Mouse (Mus musculus): ENCODE measurements around the gene Cpxm1.

The Cpxm1 gene

DNA sequence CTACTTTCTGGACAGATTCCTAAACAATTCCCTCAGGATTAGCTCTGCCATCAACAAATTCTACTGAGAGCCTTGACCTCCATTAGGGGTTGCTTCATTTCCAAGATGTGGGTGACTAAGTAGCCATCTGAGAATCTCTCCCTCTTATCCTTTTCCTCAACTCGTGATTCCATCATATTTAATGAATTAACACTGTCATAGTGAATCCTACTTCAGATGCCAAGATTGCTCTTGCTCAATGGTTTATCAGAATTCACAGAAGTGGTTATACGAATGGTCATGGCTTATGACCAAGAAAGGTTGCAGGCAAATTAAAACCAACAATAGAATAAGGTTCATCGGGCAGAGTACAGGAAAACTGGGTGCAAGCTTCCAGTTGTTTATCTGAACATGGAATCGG, 4.5 kb upstream of the Cpxm1 start:
- 82% methylated on average over 4 of the region's 4 CpGs for WGBS

DNA sequence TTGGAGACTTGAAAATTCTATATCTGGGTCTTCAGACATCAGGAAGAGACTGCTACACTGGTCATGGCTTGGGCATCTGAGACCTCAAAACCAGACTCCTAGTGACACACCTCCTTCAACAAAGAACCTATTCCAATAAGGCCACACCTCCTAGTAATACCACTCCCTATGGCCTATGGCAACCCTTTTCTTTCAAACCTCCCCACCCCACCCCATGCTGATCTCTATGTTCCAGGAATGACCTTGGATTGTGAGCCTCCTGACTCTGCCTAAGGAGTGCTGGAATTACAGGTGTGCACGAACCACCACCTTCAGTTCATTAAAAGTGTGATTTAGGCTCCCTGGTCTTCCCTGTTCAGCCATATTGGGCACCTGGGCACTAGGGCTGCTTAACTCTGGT, 2.7 kb upstream of the Cpxm1 start:
- 89% methylated on average over 1 of the region's 1 CpGs for WGBS

- WGBS = 29% methylated on average over 14 of the region's 14 CpGs
Measured at GRCm38 (mm10) chr2:130398091-130398490, 717 bp upstream of the Cpxm1 start.

- WGBS = 96% methylated on average over 11 of the region's 11 CpGs
Measured at GRCm38 (mm10) chr2:130395696-130396095, 1.7 kb downstream of the Cpxm1 start.

DNA sequence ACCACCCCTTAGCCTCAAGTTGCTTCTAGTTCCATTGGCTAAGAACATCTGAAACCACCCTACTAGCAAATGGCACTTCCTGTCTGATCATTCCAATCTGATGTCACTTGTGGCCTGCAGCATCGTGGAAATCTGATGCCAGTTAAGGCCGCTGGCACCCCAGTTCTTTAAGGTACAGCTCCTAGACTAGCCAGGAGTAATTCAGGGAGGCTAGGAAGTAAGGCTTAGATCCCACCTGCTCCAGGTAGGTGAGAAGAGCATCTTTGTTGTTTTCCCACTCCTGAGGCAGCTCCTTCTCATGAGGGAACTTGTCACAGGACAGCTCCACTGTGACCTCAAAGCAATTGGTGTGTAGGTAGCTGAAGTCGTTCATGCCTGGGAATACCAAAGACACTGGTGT, 4.5 kb downstream of the Cpxm1 start:
- WGBS = 88% methylated on average over 3 of the region's 3 CpGs

GRCm38 (mm10) chr2:130390993-130391625, 6.3 kb downstream of the Cpxm1 start:
- 91% methylated on average over 11 of the region's 11 CpGs for WGBS

- 90% methylated on average over 2 of the region's 2 CpGs for WGBS
Measured at GRCm38 (mm10) chr2:130388796-130389195, 8.6 kb downstream of the Cpxm1 start.

DNA sequence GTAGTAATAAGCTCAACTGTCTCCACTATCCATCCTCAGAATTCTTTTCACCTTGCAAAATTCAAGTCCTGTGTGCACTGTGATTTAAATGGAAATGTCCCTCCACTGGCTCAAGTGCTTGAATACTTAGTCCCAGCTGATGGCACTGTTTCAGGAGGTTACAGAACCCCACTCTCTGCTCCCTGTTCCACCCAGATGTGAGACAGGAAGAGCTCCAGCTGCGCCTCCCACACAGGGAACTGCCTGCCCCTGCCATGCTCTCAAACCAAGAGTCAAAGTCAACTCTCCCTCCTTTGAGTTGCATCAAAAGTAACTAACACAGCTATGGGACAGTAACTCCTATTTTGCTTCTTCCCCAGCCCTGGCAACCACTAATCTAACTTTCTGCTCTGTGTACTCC, 11.2 kb downstream of the Cpxm1 start:
- 64% methylated on average over 1 of the region's 1 CpGs for WGBS

DNA sequence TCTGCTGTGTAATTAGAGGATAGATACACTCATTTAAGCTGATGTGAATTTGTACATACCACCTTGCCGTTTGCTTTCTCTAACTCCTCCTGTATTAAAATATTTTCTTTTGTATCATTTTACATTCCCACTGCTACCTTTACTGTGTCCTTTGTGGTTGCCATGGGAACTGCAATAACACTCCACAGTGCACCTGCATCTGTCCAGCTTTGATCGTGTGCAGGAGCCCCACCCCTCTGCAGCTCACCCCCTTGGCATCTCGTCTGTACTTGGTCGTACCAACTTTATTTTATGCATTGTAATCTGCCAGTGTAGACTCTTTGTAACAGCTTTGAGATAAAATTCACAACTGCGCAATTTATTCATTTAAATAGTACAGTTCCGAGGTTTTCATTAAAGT, 13.5 kb downstream of the Cpxm1 start:
- 48% methylated on average over 6 of the region's 6 CpGs for WGBS

- WGBS = 53% methylated on average over 3 of the region's 3 CpGs
Measured at GRCm38 (mm10) chr2:130383205-130383604, 14.2 kb downstream of the Cpxm1 start.

DNA sequence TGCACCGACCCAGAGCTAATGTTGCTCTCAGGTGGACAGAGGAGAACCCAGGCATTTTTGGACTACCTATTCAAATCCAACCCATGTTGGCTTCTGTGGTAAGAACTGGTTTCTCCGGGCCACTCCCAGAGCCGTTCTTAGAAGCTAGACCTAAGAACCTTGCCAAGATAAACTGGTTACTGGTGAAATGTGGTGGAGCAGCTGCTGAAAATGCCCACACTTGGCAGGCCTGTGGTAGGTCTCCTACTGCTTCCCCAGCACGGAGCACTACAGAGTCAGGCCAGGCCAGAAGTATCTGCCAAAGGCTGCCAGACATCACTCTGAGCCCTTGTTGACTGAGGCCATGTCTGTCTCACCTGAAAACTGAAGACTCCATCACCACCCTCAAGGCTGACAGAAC, 22.4 kb downstream of the Cpxm1 start:
- 62% methylated on average over 4 of the region's 4 CpGs for WGBS

- WGBS = 56% methylated on average over 1 of the region's 1 CpGs
Measured at GRCm38 (mm10) chr2:130373026-130373425, 24.3 kb downstream of the Cpxm1 start.

- whole genome bisulfite sequencing = 78% methylated on average over 4 of the region's 4 CpGs
Measured at GRCm38 (mm10) chr2:130367386-130367785, 30.0 kb downstream of the Cpxm1 start.

DNA sequence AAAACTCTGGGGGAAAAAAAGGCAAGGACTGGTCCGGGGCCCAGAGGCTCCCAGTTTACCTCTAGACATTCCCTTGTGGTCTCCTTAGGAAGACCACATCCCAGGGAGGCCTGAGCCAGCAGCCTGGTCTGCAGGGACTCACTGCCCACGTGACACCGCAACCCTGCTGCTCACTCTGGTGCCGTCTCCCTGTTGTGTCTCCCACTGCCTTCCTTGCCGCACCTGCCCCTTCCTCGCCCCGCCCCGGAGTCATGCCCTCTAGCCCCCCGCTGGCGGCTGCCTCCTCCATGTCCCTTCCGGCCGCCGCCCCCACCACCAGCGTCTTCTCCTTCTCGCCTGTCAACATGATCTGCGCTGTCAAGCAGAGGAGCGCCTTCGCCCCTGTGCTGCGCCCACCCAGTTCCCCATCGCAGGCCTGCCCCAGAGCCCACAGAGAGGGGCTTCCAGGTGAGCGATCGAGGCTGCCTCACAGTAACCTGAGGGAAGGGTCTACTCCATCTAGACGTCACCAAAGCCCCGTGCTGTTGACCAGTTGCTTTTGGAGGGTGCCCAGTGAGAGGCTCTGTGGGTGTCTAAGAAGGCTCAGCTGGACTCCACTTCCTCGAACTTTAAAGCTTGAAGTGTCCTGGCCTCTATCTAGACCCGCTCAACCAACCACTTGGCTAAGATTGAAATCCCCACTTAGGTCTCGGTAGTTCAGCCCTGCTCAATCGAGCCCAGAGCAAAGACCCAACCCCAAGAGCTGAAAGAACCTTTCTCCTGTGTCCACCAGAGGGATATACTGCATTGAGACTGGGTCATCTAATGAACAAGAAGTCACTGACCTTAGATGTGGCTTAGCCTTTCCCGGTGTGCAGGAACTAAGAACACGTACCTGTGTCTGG, 31.9 kb downstream of the Cpxm1 start:
- 35% methylated on average over 30 of the region's 30 CpGs for WGBS

DNA sequence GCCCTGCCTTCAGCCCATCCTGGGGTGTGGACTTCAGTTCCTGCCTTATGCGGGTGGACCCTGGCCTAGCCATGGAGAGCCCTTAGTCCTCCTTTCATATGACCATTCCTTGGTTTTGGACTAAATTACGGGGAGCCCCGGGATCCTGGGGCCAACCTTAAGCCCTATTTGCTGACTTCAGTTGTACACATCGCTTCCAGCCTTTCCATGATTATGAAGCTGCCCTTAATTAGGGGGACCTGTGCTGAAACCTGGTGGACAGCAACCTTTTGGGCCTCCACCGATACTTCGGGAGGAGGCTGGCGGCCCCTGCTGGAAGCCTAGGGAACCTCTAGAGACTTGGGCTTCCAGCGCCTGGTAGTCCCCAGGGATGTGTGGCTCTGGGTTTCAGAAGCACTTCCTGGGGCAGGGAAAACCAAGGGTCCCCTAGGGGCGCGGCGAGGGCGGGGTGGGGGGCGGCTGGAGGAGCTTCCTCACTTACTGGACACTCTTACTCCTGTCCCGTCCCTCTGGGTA, 34.8 kb downstream of the Cpxm1 start:
- 17% methylated on average over 14 of the region's 14 CpGs for WGBS

GRCm38 (mm10) chr2:130358852-130359251, 38.5 kb downstream of the Cpxm1 start:
- WGBS = 27% methylated on average over 5 of the region's 5 CpGs

- 75% methylated on average over 5 of the region's 5 CpGs for WGBS
Measured at GRCm38 (mm10) chr2:130357551-130357950, 39.8 kb downstream of the Cpxm1 start.

DNA sequence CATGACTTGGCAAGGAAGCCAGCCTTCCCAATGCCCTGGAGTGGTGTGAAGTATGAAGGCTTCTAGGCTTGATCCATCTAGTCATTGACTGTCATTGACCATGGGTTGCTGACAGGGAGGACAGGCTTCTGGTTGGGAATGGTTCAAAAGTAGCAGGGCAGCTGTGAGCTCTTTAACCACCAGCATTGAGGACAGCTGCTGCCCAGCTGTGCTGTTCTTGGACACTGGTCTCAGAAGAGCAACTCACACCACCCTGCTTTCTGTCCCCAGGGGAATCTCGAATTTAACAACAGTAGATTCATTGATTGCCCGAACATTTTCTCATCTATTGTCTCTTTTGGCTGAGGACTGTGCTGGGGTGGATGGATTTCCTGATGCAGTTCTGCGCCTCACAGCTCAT, 43.5 kb downstream of the Cpxm1 start:
- WGBS = 61% methylated on average over 3 of the region's 3 CpGs

DNA sequence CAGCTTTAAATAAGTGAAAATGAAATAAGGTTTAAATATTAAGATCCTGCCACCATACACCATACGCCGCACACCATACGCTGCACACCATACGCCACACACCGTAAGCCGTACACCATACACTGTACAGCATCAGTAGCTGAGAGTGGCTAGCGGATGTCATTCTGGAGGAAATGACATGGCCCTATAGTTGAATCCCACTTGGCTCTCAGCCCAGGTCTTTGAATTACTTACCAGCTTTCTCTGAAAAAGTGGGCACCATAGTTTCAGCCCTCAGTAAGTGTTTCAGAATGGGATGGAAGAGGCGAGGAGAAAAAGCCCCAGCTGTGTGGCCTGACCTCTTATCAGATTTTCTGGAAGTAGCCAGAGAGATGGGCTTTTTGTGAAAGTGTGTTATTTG, 44.0 kb downstream of the Cpxm1 start:
- 90% methylated on average over 8 of the region's 8 CpGs for WGBS

GRCm38 (mm10) chr2:130351758-130352339, 45.5 kb downstream of the Cpxm1 start:
- WGBS = 36% methylated on average over 5 of the region's 5 CpGs

- 82% methylated on average over 3 of the region's 3 CpGs for whole genome bisulfite sequencing
Measured at GRCm38 (mm10) chr2:130350376-130350775, 47.0 kb downstream of the Cpxm1 start.

GRCm38 (mm10) chr2:130341220-130341580, 56.2 kb downstream of the Cpxm1 start:
- 95% methylated on average over 7 of the region's 7 CpGs for WGBS

Data from cerebral cortex, adult 2 months (tissue).